31 mouse cellular contexts compared by ENCODE assay signal in the genomic region with DNA sequence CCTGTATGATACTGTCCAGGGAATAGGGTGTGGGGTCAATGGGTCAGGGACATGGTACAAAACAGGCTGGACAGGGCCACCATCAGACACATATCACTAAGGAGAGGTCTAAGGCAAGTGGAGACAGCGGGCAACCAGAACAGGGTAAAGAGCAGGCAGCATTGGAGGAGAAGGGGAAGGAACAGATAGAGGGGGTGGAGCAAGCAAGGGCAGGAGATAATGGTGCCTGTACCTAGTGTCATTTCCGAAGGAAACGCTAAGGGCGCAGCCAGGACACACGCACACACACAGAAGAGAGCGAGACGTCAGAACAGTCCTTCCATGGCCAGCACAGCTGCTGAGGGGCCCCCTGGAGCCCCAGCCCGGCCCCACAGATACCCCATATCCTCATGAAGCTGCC. TPM values are rescaled to one million over a fixed set of nuclear protein-coding genes. Genes with fewer than 3 reads are reported as not detected.
DNase-seq lines count a peak whose midpoint lies in the region; ATAC-seq and TF ChIP-seq lines count a peak whose summit lies in the region.
"Had no signal": no experiment of that assay in that cellular context is flagged by ENCODE, and none has a peak within 500 bp of the region (broad histone marks: within the 10 kb centered on the region; RNA-seq: fewer than 3 reads in every experiment).

No protein-coding gene starts in this region.

- no peaks in the 10 kb centered on the region for H3K36me3 ChIP-seq in heart, embryonic 10.5 days
- no peaks in the 10 kb centered on the region for H3K36me3 ChIP-seq in heart, embryonic 12.5 days
- no peaks in the 10 kb centered on the region for H3K36me3 ChIP-seq in liver, postnatal 0 days (replicated peaks; ENCODE audit: insufficient read depth, low read length)
- no peaks in the 10 kb centered on the region for H3K36me3 ChIP-seq in liver, embryonic 11.5 days (ENCODE audit: control insufficient read depth, insufficient read depth, low read length)
- H3K36me3 ChIP-seq in liver, embryonic 14.5 days (replicated peaks; ENCODE audit: control insufficient read depth, insufficient read depth, low read depth) = no peaks in the 10 kb centered on the region
- H3K36me3 ChIP-seq: heart, embryonic 13.5 days had no signal

- no peak for DNase-seq in heart, embryonic 10.5 days (ENCODE audit: low spot score)
- peak; percentile 12 for DNase-seq in liver
- DNase-seq in liver, postnatal 0 days = no peak
- DNase-seq in liver, embryonic 11.5 days (ENCODE audit: low spot score) = no peak
- no peak for DNase-seq in liver, embryonic 14.5 days (ENCODE audit: low read depth in 3 of 3, low spot score in 3 of 3)
- DNase-seq in layer of hippocampus, adult 8-10 months (ENCODE audit: low spot score in 2 of 2) = no peak
- DNase-seq: adrenal gland, adult 8-10 months; adrenal gland, postnatal 25 days; cerebellum, adult 11-12 months; cerebellum, adult 8-10 months; cerebellum, postnatal 14 days; gastrocnemius, postnatal 10 days; gastrocnemius, postnatal 36 days; heart, adult 2 months; heart, postnatal 14 days had no signal

- H3K4me2 ChIP-seq in heart, embryonic 12.5 days = no peak overlapping the region
- H3K4me2 ChIP-seq in liver, postnatal 0 days (ENCODE audit: low read depth, low read length) = no peak overlapping the region
- no peak overlapping the region for H3K4me2 ChIP-seq in liver, embryonic 11.5 days
- H3K4me2 ChIP-seq in liver, embryonic 14.5 days (ENCODE audit: low read depth) = no peak overlapping the region
- H3K4me2 ChIP-seq: forebrain, embryonic 13.5 days; heart, embryonic 13.5 days; hindbrain, embryonic 13.5 days had no signal

- WGBS in heart, embryonic 10.5 days = 75% methylated on average over 8 of the region's 8 CpGs
- WGBS in heart, embryonic 12.5 days = 78% methylated on average over 8 of the region's 8 CpGs
- WGBS in liver, postnatal 0 days (ENCODE audit: insufficient replicate concordance) = 72% methylated on average over 8 of the region's 8 CpGs
- WGBS in liver, embryonic 11.5 days = 61% methylated on average over 8 of the region's 8 CpGs
- 35% methylated on average over 8 of the region's 8 CpGs for WGBS in liver, embryonic 14.5 days (ENCODE audit: insufficient replicate concordance)

- H3K9me3 ChIP-seq in heart, embryonic 10.5 days = no peaks in the 10 kb centered on the region
- H3K9me3 ChIP-seq in heart, embryonic 12.5 days (replicated peaks) = no peaks in the 10 kb centered on the region
- H3K9me3 ChIP-seq in liver, postnatal 0 days (ENCODE audit: low read length) = no peaks in the 10 kb centered on the region
- H3K9me3 ChIP-seq in liver, embryonic 11.5 days (ENCODE audit: control insufficient read depth, low read length) = no peaks in the 10 kb centered on the region
- H3K9me3 ChIP-seq in liver, embryonic 14.5 days (ENCODE audit: control insufficient read depth, low read length) = no peaks in the 10 kb centered on the region
- H3K9me3 ChIP-seq: forebrain, embryonic 10.5 days; forebrain, embryonic 13.5 days; heart, embryonic 13.5 days; hindbrain, embryonic 13.5 days had no signal

- no peak overlapping the region for H3K9ac ChIP-seq in heart, embryonic 12.5 days
- H3K9ac ChIP-seq in liver, postnatal 0 days (replicated peaks) = no peak overlapping the region
- no peak overlapping the region for H3K9ac ChIP-seq in liver, embryonic 11.5 days (ENCODE audit: low read depth, low read length)
- no peak overlapping the region for H3K9ac ChIP-seq in liver, embryonic 14.5 days (replicated peaks)
- H3K9ac ChIP-seq: forebrain, embryonic 13.5 days; heart, embryonic 13.5 days; hindbrain, embryonic 13.5 days had no signal

- no peak for TF ChIP-seq CTCF in liver, postnatal 0 days (IDR thresholded peaks at IDR 0.05; ENCODE audit: low read depth)
- no peak for TF ChIP-seq CTCF in liver, embryonic 14.5 days (IDR thresholded peaks at IDR 0.05; ENCODE audit: low read depth)

- H3K27me3 ChIP-seq in heart, embryonic 10.5 days (ENCODE audit: insufficient read depth, poor library complexity, severe bottlenecking) = peaks cover 20% of the 10 kb centered on the region
- H3K27me3 ChIP-seq in heart, embryonic 12.5 days (replicated peaks) = peaks cover 23% of the 10 kb centered on the region
- no peaks in the 10 kb centered on the region for H3K27me3 ChIP-seq in liver, postnatal 0 days (ENCODE audit: insufficient read depth, low read length)
- no peaks in the 10 kb centered on the region for H3K27me3 ChIP-seq in liver, embryonic 11.5 days (replicated peaks; ENCODE audit: control insufficient read depth, insufficient read depth, low read length)
- H3K27me3 ChIP-seq in liver, embryonic 14.5 days (ENCODE audit: control insufficient read depth, insufficient read depth, low read length) = no peaks in the 10 kb centered on the region
- H3K27me3 ChIP-seq: forebrain, embryonic 13.5 days; hindbrain, embryonic 13.5 days had no signal

- TF ChIP-seq EP300 in liver, postnatal 0 days (IDR thresholded peaks at IDR 0.05; ENCODE audit: low read depth) = no peak
- no peak for TF ChIP-seq EP300 in liver, embryonic 14.5 days (IDR thresholded peaks at IDR 0.05; ENCODE audit: low read depth)

- 0 out of 2 replicates have a peak overlapping the region, but pooled peaks have one; percentile 44 for H3K27ac ChIP-seq in heart, embryonic 10.5 days
- no peak overlapping the region for H3K27ac ChIP-seq in heart, embryonic 12.5 days (ENCODE audit: poor library complexity, severe bottlenecking)
- H3K27ac ChIP-seq in liver, postnatal 0 days (ENCODE audit: low read depth) = no peak overlapping the region
- H3K27ac ChIP-seq in liver, embryonic 11.5 days (ENCODE audit: low read depth, low read length) = no peak overlapping the region
- H3K27ac ChIP-seq in liver, embryonic 14.5 days = no peak overlapping the region
- H3K27ac ChIP-seq: forebrain, embryonic 10.5 days; forebrain, embryonic 13.5 days; heart, adult 2 months; heart, embryonic 13.5 days; hindbrain, embryonic 13.5 days; hindbrain, postnatal 0 days had no signal

- no peak overlapping the region for H3K4me3 ChIP-seq in heart, embryonic 10.5 days
- no peak overlapping the region for H3K4me3 ChIP-seq in heart, embryonic 12.5 days
- no peak overlapping the region for H3K4me3 ChIP-seq in liver, postnatal 0 days (ENCODE audit: low read depth, low read length)
- no peak overlapping the region for H3K4me3 ChIP-seq in liver, embryonic 11.5 days (ENCODE audit: low read depth, low read length)
- H3K4me3 ChIP-seq in liver, embryonic 14.5 days (ENCODE audit: insufficient read depth in 1 of 2, low read depth in 2 of 2, low read length in 2 of 2) = no peak overlapping the region
- H3K4me3 ChIP-seq: forebrain, embryonic 10.5 days; forebrain, embryonic 13.5 days; heart, adult 2 months; heart, embryonic 13.5 days; hindbrain, embryonic 13.5 days had no signal

- no peaks in the 10 kb centered on the region for H3K4me1 ChIP-seq in heart, embryonic 10.5 days
- H3K4me1 ChIP-seq in heart, embryonic 12.5 days (replicated peaks) = no peaks in the 10 kb centered on the region
- H3K4me1 ChIP-seq in liver, postnatal 0 days (ENCODE audit: insufficient read depth) = no peaks in the 10 kb centered on the region; the same call in 1 of the 2 replicates
- no peaks in the 10 kb centered on the region for H3K4me1 ChIP-seq in liver, embryonic 11.5 days (replicated peaks; ENCODE audit: control insufficient read depth, insufficient read depth, low read length)
- H3K4me1 ChIP-seq in liver, embryonic 14.5 days (replicated peaks; ENCODE audit: control insufficient read depth in 2 of 2, insufficient read depth in 2 of 2, low read length in 1 of 2) = no peaks in the 10 kb centered on the region
- H3K4me1 ChIP-seq: forebrain, embryonic 10.5 days; forebrain, embryonic 13.5 days; heart, embryonic 13.5 days; hindbrain, embryonic 13.5 days had no signal

- no peak for ATAC-seq in heart, embryonic 12.5 days (ENCODE audit: insufficient number of reproducible peaks, low FRiP score)
- ATAC-seq in liver, postnatal 0 days = no peak
- ATAC-seq in liver, embryonic 11.5 days (replicated peaks; ENCODE audit: low FRiP score) = peak; percentile 51; the same call in 1 of the 2 replicates
- 0 out of 2 replicates have a peak, but pooled peaks have one; percentile 55 for ATAC-seq in liver, embryonic 14.5 days (ENCODE audit: insufficient read depth)
- ATAC-seq: activated CD4-positive, CD25-positive, alpha-beta regulatory T cell, adult 4 months; forebrain, embryonic 13.5 days; forebrain, embryonic 16.5 days; hindbrain, postnatal 0 days had no signal

RNA-seq across cellular contexts. Expression of gene Aqp12, which starts 20.5 kb away (rescaled TPM):
- not detected in 2 replicates for polyA plus RNA-seq in heart, embryonic 10.5 days (2016; fragmentation: Nextera tagmentation; extraction: Ambion mirVana)
- polyA plus RNA-seq in heart, embryonic 12.5 days (2016; fragmentation: Nextera tagmentation; extraction: Ambion mirVana) = not detected in 2 replicates
- not detected in 2 replicates for polyA plus RNA-seq in liver, postnatal 0 days (2015; fragmentation: Nextera tagmentation; extraction: Ambion mirVana)
- not detected in 2 replicates for polyA plus RNA-seq in liver, embryonic 11.5 days (2014; fragmentation: Nextera tagmentation; extraction: Ambion mirVana)
- polyA plus RNA-seq in liver, embryonic 14.5 days (2012; rRNA removed) = not detected in 2 replicates
- not detected in 2 replicates for polyA plus RNA-seq in liver, embryonic 14.5 days (2014; fragmentation: Nextera tagmentation; extraction: Ambion mirVana)
- total RNA-seq in layer of hippocampus, adult 8-10 months (2022) = not detected
- total RNA-seq: adrenal gland, postnatal 25 days; ES-E14; gastrocnemius, adult 18-20 months; gastrocnemius, postnatal 10 days; gastrocnemius, postnatal 36 days; granulocyte monocyte progenitor cell, adult 5-6 weeks; heart, adult 2 months; heart, postnatal 14 days; hematopoietic stem cell, adult 5-6 weeks; hindbrain, postnatal 0 days had no signal
- polyA plus RNA-seq: activated CD4-positive, CD25-positive, alpha-beta regulatory T cell, adult 4 months; brain, embryonic 14.5 days; embryonic facial prominence, embryonic 11.5 days; embryonic facial prominence, embryonic 14.5 days; forebrain, embryonic 10.5 days; forebrain, embryonic 13.5 days; forebrain, embryonic 16.5 days; heart, adult 2 months; heart, embryonic 13.5 days; heart, embryonic 16.5 days; hindbrain, embryonic 13.5 days; hindbrain, postnatal 0 days had no signal

Comparison
In these comparisons a context has a peak if more than half of its experiments do, and no peak if none do; other contexts are left out.
1. ATAC-seq: peak in liver, embryonic 11.5 days (single experiment) and liver, embryonic 14.5 days (single experiment); none in heart, embryonic 12.5 days (single experiment) and liver, postnatal 0 days (single experiment).